Mouse (Mus musculus): ENCODE results near the gene Tmem38a. TPM values are rescaled to one million over a fixed set of nuclear protein-coding genes. Genes with fewer than 3 reads are reported as not detected.

Tmem38a gene
- polyA plus RNA-seq, 1 experiment from 2014 or later, result 15.7 TPM

GRCm38 (mm10) chr8:72577266-72577665 lies 5.4 kb downstream of the Tmem38a start:
- no peak overlapping the region for H3K27ac ChIP-seq (ENCODE audit: low read depth)
- 82% methylated on average over 3 of the region's 3 CpGs for WGBS
- no peak overlapping the region for H3K4me2 ChIP-seq (ENCODE audit: low read length)
- DNase-seq (ENCODE audit: low spot score), result no peak
- H3K36me3 ChIP-seq (ENCODE audit: control insufficient read depth, insufficient read depth, low read length), result no peaks in the 10 kb centered on the region
- H3K4me3 ChIP-seq (ENCODE audit: low read depth, low read length), result no peak overlapping the region
- H3K4me1 ChIP-seq (replicated peaks; ENCODE audit: control insufficient read depth, insufficient read depth, low read length), result peaks cover 7% of the 10 kb centered on the region; the same call in 1 of the 2 replicates
- no peaks in the 10 kb centered on the region for H3K9me3 ChIP-seq (ENCODE audit: control insufficient read depth, low read length)
- H3K27me3 ChIP-seq (replicated peaks; ENCODE audit: control insufficient read depth, insufficient read depth, low read length), result no peaks in the 10 kb centered on the region
- no peak overlapping the region for H3K9ac ChIP-seq (ENCODE audit: low read length)
- no peak for ATAC-seq (replicated peaks; ENCODE audit: low FRiP score, low TSS enrichment, low read depth)

- no peaks in the 10 kb centered on the region for H3K36me3 ChIP-seq (ENCODE audit: control insufficient read depth, insufficient read depth, low read length)
- WGBS, result 57% methylated on average over 1 of the region's 1 CpGs
- DNase-seq (ENCODE audit: low spot score), result no peak
Observed at GRCm38 (mm10) chr8:72577941-72578340, 6.1 kb downstream of the Tmem38a start.

GRCm38 (mm10) chr8:72579374-72579773 lies 7.5 kb downstream of the Tmem38a start:
- H3K4me3 ChIP-seq (ENCODE audit: low read depth, low read length), result no peak overlapping the region
- H3K9ac ChIP-seq (ENCODE audit: low read length), result no peak overlapping the region
- no peak for DNase-seq (ENCODE audit: low spot score)
- H3K4me1 ChIP-seq (replicated peaks; ENCODE audit: control insufficient read depth, insufficient read depth, low read length), result no peaks in the 10 kb centered on the region
- H3K27me3 ChIP-seq (replicated peaks; ENCODE audit: control insufficient read depth, insufficient read depth, low read length), result no peaks in the 10 kb centered on the region
- H3K36me3 ChIP-seq (ENCODE audit: control insufficient read depth, insufficient read depth, low read length), result no peaks in the 10 kb centered on the region
- H3K4me2 ChIP-seq (ENCODE audit: low read length), result no peak overlapping the region
- no peak for ATAC-seq (replicated peaks; ENCODE audit: low FRiP score, low TSS enrichment, low read depth)
- 61% methylated on average over 9 of the region's 9 CpGs for WGBS
- no peak overlapping the region for H3K27ac ChIP-seq (ENCODE audit: low read depth)
- no peaks in the 10 kb centered on the region for H3K9me3 ChIP-seq (ENCODE audit: control insufficient read depth, low read length)

More at GRCm38 (mm10) chr8:72577941-72578340, 6.1 kb downstream of the Tmem38a start:
- no peaks in the 10 kb centered on the region for H3K4me1 ChIP-seq (replicated peaks; ENCODE audit: control insufficient read depth, insufficient read depth, low read length)
- no peak overlapping the region for H3K4me3 ChIP-seq (ENCODE audit: low read depth, low read length)
- no peak overlapping the region for H3K27ac ChIP-seq (ENCODE audit: low read depth)
- no peak for ATAC-seq (replicated peaks; ENCODE audit: low FRiP score, low TSS enrichment, low read depth)
- H3K27me3 ChIP-seq (replicated peaks; ENCODE audit: control insufficient read depth, insufficient read depth, low read length), result no peaks in the 10 kb centered on the region
- H3K9ac ChIP-seq (ENCODE audit: low read length), result no peak overlapping the region
- no peak overlapping the region for H3K4me2 ChIP-seq (ENCODE audit: low read length)
- H3K9me3 ChIP-seq (ENCODE audit: control insufficient read depth, low read length), result no peaks in the 10 kb centered on the region

GRCm38 (mm10) chr8:72583056-72583771 lies 11.4 kb downstream of the Tmem38a start:
- Histone ChIP-seq H3K9ac (ENCODE audit: low read length) (no peak overlapping the region), H3K9me3 (ENCODE audit: control insufficient read depth, low read length) (no peaks in the 10 kb centered on the region), H3K36me3 (ENCODE audit: control insufficient read depth, insufficient read depth, low read length) (no peaks in the 10 kb centered on the region), H3K4me3 (ENCODE audit: low read depth, low read length) (no peak overlapping the region), H3K27me3 (replicated peaks; ENCODE audit: control insufficient read depth, insufficient read depth, low read length) (no peaks in the 10 kb centered on the region), H3K4me2 (ENCODE audit: low read length) (no peak overlapping the region), H3K4me1 (replicated peaks; ENCODE audit: control insufficient read depth, insufficient read depth, low read length) (no peaks in the 10 kb centered on the region), H3K27ac (ENCODE audit: low read depth) (no peak overlapping the region)
- DNase-seq (ENCODE audit: low spot score), result no peak
- ATAC-seq (replicated peaks; ENCODE audit: low FRiP score, low TSS enrichment, low read depth), result no peak
- 78% methylated on average over 7 of the region's 7 CpGs for WGBS

GRCm38 (mm10) chr8:72584390-72584789 lies 12.5 kb downstream of the Tmem38a start:
- Histone ChIP-seq H3K9ac (ENCODE audit: low read length) (no peak overlapping the region), H3K9me3 (ENCODE audit: control insufficient read depth, low read length) (no peaks in the 10 kb centered on the region), H3K4me3 (ENCODE audit: low read depth, low read length) (no peak overlapping the region), H3K4me2 (ENCODE audit: low read length) (no peak overlapping the region), H3K27me3 (replicated peaks; ENCODE audit: control insufficient read depth, insufficient read depth, low read length) (no peaks in the 10 kb centered on the region), H3K36me3 (ENCODE audit: control insufficient read depth, insufficient read depth, low read length) (no peaks in the 10 kb centered on the region), H3K27ac (ENCODE audit: low read depth) (no peak overlapping the region), H3K4me1 (replicated peaks; ENCODE audit: control insufficient read depth, insufficient read depth, low read length) (no peaks in the 10 kb centered on the region)
- no peak for DNase-seq (ENCODE audit: low spot score)
- ATAC-seq (replicated peaks; ENCODE audit: low FRiP score, low TSS enrichment, low read depth), result no peak
- WGBS, result 67% methylated on average over 6 of the region's 6 CpGs

- DNase-seq (ENCODE audit: low spot score), result no peak
- WGBS, result 75% methylated on average over 6 of the region's 6 CpGs
- no peaks in the 10 kb centered on the region for H3K9me3 ChIP-seq (ENCODE audit: control insufficient read depth, low read length)
- H3K4me3 ChIP-seq (ENCODE audit: low read depth, low read length), result no peak overlapping the region
- ATAC-seq (replicated peaks; ENCODE audit: low FRiP score, low TSS enrichment, low read depth), result no peak
- H3K4me1 ChIP-seq (replicated peaks; ENCODE audit: control insufficient read depth, insufficient read depth, low read length), result no peaks in the 10 kb centered on the region
- H3K4me2 ChIP-seq (ENCODE audit: low read length), result no peak overlapping the region
- no peak overlapping the region for H3K9ac ChIP-seq (ENCODE audit: low read length)
- H3K27me3 ChIP-seq (replicated peaks; ENCODE audit: control insufficient read depth, insufficient read depth, low read length), result no peaks in the 10 kb centered on the region
- no peaks in the 10 kb centered on the region for H3K36me3 ChIP-seq (ENCODE audit: control insufficient read depth, insufficient read depth, low read length)
- no peak overlapping the region for H3K27ac ChIP-seq (ENCODE audit: low read depth)
Observed at GRCm38 (mm10) chr8:72587806-72588205, 16.0 kb downstream of the Tmem38a start.

GRCm38 (mm10) chr8:72588865-72589264 lies 17.0 kb downstream of the Tmem38a start:
- DNase-seq (ENCODE audit: low spot score), result no peak
- ATAC-seq (replicated peaks; ENCODE audit: low FRiP score, low TSS enrichment, low read depth), result no peak
- 90% methylated on average over 10 of the region's 10 CpGs for WGBS
- H3K9ac ChIP-seq (ENCODE audit: low read length), result no peak overlapping the region
- no peaks in the 10 kb centered on the region for H3K9me3 ChIP-seq (ENCODE audit: control insufficient read depth, low read length)
- H3K4me3 ChIP-seq (ENCODE audit: low read depth, low read length), result no peak overlapping the region
- no peaks in the 10 kb centered on the region for H3K36me3 ChIP-seq (ENCODE audit: control insufficient read depth, insufficient read depth, low read length)
- H3K4me1 ChIP-seq (replicated peaks; ENCODE audit: control insufficient read depth, insufficient read depth, low read length), result no peaks in the 10 kb centered on the region
- H3K27me3 ChIP-seq (replicated peaks; ENCODE audit: control insufficient read depth, insufficient read depth, low read length), result no peaks in the 10 kb centered on the region
- no peak overlapping the region for H3K4me2 ChIP-seq (ENCODE audit: low read length)
- H3K27ac ChIP-seq (ENCODE audit: low read depth), result no peak overlapping the region

GRCm38 (mm10) chr8:72589286-72589685 lies 17.4 kb downstream of the Tmem38a start:
- Histone ChIP-seq H3K9me3 (ENCODE audit: control insufficient read depth, low read length) (no peaks in the 10 kb centered on the region), H3K4me3 (ENCODE audit: low read depth, low read length) (no peak overlapping the region), H3K4me1 (replicated peaks; ENCODE audit: control insufficient read depth, insufficient read depth, low read length) (no peaks in the 10 kb centered on the region), H3K27ac (ENCODE audit: low read depth) (no peak overlapping the region), H3K4me2 (ENCODE audit: low read length) (no peak overlapping the region), H3K27me3 (replicated peaks; ENCODE audit: control insufficient read depth, insufficient read depth, low read length) (no peaks in the 10 kb centered on the region), H3K9ac (ENCODE audit: low read length) (no peak overlapping the region), H3K36me3 (ENCODE audit: control insufficient read depth, insufficient read depth, low read length) (no peaks in the 10 kb centered on the region)
- WGBS, result 81% methylated on average over 7 of the region's 7 CpGs
- DNase-seq (ENCODE audit: low spot score) (no peak), ATAC-seq (replicated peaks; ENCODE audit: low FRiP score, low TSS enrichment, low read depth) (no peak)

GRCm38 (mm10) chr8:72590198-72590597 lies 18.3 kb downstream of the Tmem38a start:
- no peak overlapping the region for H3K9ac ChIP-seq (ENCODE audit: low read length)
- no peaks in the 10 kb centered on the region for H3K4me1 ChIP-seq (replicated peaks; ENCODE audit: control insufficient read depth, insufficient read depth, low read length)
- 63% methylated on average over 2 of the region's 2 CpGs for WGBS
- H3K4me3 ChIP-seq (ENCODE audit: low read depth, low read length), result no peak overlapping the region
- no peaks in the 10 kb centered on the region for H3K27me3 ChIP-seq (replicated peaks; ENCODE audit: control insufficient read depth, insufficient read depth, low read length)
- no peaks in the 10 kb centered on the region for H3K36me3 ChIP-seq (ENCODE audit: control insufficient read depth, insufficient read depth, low read length)
- H3K9me3 ChIP-seq (ENCODE audit: control insufficient read depth, low read length), result no peaks in the 10 kb centered on the region
- H3K27ac ChIP-seq (ENCODE audit: low read depth), result no peak overlapping the region
- DNase-seq (ENCODE audit: low spot score) (no peak), ATAC-seq (replicated peaks; ENCODE audit: low FRiP score, low TSS enrichment, low read depth) (no peak)
- no peak overlapping the region for H3K4me2 ChIP-seq (ENCODE audit: low read length)
